Mouse (Mus musculus): ENCODE data around the gene Ap2b1.

Ap2b1 gene

DNA sequence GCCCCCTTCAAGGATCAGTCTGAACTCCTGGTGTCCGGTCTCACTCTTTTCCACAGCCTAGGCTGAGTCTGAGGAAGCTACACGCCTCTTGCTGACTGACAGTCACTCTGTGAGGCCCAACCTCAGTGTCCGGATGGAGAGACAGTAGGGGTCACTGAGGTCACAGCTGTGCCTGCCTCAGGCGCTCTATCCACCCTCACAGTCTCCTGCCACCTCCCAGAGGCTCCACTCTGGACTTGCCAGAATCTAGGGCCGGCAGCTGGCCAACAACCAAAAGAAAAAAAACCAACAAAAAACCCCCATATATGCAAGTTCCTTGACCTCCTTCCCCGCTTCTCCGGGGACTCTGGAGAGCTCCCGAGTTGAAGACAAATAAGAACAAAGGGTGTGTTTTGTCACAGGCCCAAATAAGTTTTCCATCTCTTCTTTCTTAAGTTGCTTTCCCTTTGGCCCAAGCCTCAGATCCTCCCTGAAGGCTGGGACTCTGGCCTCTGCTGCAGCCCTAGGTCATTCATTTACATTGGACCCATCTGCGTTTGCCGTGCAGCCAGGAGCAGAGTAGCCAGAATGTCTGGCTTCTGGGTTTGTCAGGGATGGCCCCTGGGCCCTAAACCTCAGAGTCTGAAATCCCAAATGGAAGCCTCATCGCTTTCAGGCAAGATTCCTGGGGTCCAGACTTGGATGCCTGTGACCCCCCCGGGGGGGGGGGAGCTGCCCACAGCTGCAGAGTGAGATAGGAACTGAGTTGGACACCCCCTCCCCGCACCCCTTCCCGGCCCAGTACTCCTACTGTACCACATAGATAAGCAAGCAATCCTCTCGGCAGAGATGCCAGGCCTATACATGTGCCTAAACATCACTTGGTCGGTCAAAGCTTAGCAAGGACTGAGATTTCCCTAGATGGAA is 149.4 kb downstream of the Ap2b1 start:
- peak; percentile 77 for DNase-seq

DNA sequence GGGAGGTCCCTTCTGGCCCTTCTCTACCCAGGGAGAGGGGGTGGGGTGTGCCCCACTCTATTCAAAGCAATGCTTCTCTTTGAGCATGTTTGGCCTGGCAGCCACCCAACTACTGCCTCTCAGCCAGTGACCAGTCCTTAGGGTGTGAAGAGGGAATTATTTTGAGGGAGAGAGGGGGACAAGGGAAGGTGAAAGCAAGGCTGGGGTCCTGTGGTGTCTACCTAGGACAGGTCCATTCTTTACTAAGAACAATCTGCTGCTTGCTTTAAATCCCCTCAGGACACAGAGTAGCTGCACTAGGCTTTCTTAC is 150.1 kb downstream of the Ap2b1 start:
- DNase-seq, result peak; percentile 63

DNA sequence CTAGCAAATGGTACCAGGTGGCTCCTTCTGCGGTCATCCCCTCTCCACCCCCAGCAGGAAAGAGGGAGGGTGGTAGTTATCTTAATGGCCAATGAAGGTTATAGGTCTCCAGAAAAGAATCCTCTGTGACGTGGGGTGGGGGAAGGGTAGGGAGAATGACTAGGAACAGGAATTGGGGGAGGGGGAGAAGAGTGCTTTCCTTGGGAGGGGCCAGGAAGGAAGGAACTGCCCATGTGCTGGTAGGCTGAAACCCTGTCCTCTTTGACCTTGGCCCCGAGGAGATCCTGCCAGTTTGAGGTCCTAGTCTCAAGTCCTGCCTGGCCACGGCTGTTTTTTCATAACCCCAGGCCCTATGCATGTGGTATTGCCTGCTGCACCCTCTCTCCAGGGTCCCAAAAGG is 150.5 kb downstream of the Ap2b1 start:
- DNase-seq, result peak; percentile 46

GRCm38 (mm10) chr11:83450550-83450949 is 151.7 kb downstream of the Ap2b1 start:
- DNase-seq, result no peak

- no peak for DNase-seq
Observed at GRCm38 (mm10) chr11:83451281-83451680, 152.5 kb downstream of the Ap2b1 start.

- peak; percentile 64 for DNase-seq
Observed at GRCm38 (mm10) chr11:83454548-83454947, 155.7 kb downstream of the Ap2b1 start.

Data from kidney, postnatal 14 days (tissue).